Mouse (Mus musculus) urinary bladder, postnatal 4 days (tissue): ENCODE measurements at regions not wholly inside any gene's neighbourhood (a gene's known extent, or its start where the extent isn't known, plus 50 kb on each side); places are given as distances from the start of the nearest gene placed in this dataset.

Source experiments
- DNase-seq, 2 experiments: peaks; one replicate each; pipeline ENCODE4 v3.0.0; 2021 to 2022; ENCODE audit warnings: low spot score in 2 of 2

GRCm38 (mm10) chr3:35496027-35496824, 257.7 kb upstream of the Atp11b start:
- no peak for DNase-seq

- no peak for DNase-seq
These were observed 243.6 kb upstream of the Atp11b start for GRCm38 (mm10) chr3:35510314-35510713.

DNA sequence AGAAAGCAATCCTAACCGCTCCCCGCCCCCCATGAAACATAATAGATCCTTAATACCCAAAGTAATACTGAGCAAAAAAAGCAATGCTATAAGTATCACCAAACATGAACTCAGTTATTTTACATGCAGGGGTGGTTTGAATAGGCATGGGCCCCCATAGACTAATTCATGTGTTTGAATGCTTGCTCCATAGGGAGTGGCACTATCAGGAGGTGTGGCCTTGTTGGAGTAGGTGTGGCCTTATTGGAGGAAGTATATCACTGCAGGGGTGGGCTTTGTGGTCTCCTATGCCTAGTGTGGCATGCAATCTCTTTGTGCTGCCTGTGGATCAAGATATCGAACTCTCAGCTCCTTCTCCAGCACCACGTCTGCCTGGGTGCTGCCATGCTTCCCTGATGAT, 237.4 kb upstream of the Atp11b start:
- DNase-seq, result no peak

DNA sequence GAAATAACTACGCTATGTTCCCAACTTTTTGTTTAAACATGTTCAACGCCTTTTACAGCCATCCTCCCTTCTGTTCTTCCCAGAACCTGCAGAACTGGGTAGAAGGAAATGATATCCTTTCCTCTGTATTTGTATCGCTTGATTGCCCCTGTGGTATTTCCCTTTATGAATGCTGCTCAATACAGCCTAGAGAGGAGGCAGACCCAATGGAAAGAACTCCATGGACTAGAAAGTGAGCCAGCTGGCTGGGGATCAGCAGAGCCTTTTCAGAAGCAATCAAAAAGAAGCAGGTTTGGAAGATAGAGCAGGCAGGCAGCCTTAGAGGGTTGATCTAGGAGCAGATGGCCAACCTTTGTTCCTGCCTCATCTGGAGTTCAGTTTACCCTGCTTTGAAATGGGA, 233.8 kb upstream of the Atp11b start:
- no peak for DNase-seq

DNA sequence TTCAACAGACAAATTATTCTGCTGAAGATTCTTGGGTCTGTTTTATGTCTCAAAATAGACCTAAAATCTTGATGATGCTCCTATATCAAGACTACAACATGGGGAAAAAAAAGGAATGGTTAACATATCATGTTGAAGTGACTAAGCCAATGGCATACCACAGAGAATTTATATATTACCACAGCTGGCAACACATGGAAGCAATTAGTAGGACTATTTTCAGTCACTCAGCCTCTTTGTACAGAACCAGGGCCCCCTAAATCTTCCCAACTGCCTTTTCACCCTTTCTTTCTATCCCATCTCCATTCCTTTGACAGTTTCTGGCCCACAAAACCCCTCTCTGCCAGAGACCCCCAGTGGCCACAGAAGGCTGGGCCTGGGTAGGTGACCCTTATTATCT, 206.2 kb upstream of the Atp11b start:
- DNase-seq, result no peak

- DNase-seq, result no peak
These were observed 202.1 kb upstream of the Atp11b start for GRCm38 (mm10) chr3:35551791-35552190.

DNA sequence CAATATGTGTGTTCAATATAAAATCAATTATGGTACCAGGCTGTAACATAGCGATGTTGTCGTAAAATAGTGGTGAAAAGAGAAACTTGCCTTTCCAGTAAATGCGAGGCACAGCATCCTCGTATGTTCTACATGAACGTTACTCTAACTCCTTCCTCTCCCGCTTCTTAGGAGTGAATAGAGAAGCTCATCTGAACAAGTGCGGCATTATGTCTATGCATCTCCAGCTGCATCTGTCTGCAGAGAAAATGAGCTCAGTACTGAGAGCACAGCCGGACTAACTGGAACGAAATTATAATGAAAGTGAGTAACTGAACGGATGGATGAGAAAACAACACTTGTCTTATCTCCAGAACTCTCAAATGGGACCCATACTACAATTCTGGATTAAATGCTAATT, 193.5 kb upstream of the Atp11b start:
- no peak for DNase-seq

DNA sequence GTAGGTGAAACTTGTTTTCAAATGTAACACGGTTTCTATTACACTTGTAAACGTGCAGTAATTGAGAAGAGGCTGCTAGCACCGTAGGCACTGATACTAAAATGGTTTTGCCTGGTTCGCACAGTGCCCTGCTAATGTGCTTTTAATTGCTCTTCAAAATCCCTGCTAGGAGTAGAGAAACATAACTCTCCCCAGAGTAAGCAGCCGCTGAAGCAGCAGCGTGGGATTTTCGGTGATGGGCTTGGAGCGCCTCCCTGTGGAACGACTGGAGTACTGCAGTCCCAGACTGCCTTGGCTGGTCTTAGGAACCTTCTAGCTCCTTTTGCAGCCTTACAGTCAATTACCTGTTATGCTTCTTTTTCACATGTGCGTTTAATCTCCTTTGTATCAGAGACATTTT, 179.5 kb upstream of the Atp11b start:
- DNase-seq, result no peak
